Mouse (Mus musculus) embryonic facial prominence, embryonic 11.5 days (tissue): ENCODE measurements around the gene Tex14. TPM values are rescaled to one million over a fixed set of nuclear protein-coding genes. Genes with fewer than 3 reads are reported as not detected.

Experiments
- ATAC-seq: fragments of 200-750 bp; cut with Nextera tagmentation; replicated peaks from 2 replicates; pipeline ENCODE4 v1.8.0; 2017; ENCODE audit warnings: low read depth; ENCODE audit not compliant: insufficient number of reproducible peaks, low FRiP score, low TSS enrichment
- DNase-seq: peaks from one replicate; pipeline ENCODE4 v3.0.0-alpha.2; 2015; ENCODE audit warnings: low spot score
- H3K27ac ChIP-seq: fragments of 300-500 bp; sonication (generic); replicated peaks from 2 replicates; pipeline ENCODE4 v1.5.1; 2014; ENCODE audit warnings: mild to moderate bottlenecking, low read depth, low read length, control low read depth
- H3K27me3 ChIP-seq: fragments of 300-500 bp; sonication (generic); 2 replicates; pipeline ENCODE4 v1.6.1; 2014; ENCODE audit warnings: mild to moderate bottlenecking, low read length, moderate library complexity, mixed read lengths; ENCODE audit not compliant: control insufficient read depth, insufficient read depth
- H3K36me3 ChIP-seq: fragments of 300-500 bp; sonication (generic); replicated peaks from 2 replicates; pipeline ENCODE4 v1.6.1; 2014; ENCODE audit warnings: low read depth, mild to moderate bottlenecking, low read length, moderate library complexity, mixed read lengths; ENCODE audit not compliant: control insufficient read depth, insufficient read depth
- H3K4me1 ChIP-seq: fragments of 300-500 bp; sonication (generic); 2 replicates; pipeline ENCODE4 v1.6.1; 2014; ENCODE audit warnings: low read length, mixed read lengths; ENCODE audit not compliant: control insufficient read depth, insufficient read depth
- H3K4me2 ChIP-seq: fragments of 300-500 bp; sonication (generic); 2 replicates; pipeline ENCODE4 v1.6.1; 2014; ENCODE audit warnings: low read depth, mild to moderate bottlenecking, control low read depth, low read length, moderate library complexity
- H3K4me3 ChIP-seq: fragments of 300-500 bp; sonication (generic); 2 replicates; pipeline ENCODE4 v1.5.1; 2014; ENCODE audit warnings: low read depth, low read length, control low read depth
- H3K9ac ChIP-seq: fragments of 300-500 bp; sonication (generic); replicated peaks from 2 replicates; pipeline ENCODE4 v1.6.1; 2014; ENCODE audit warnings: mild to moderate bottlenecking, control low read depth, low read length
- H3K9me3 ChIP-seq: fragments of 300-500 bp; sonication (generic); replicated peaks from 2 replicates; pipeline ENCODE4 v1.6.1; 2016; ENCODE audit warnings: mild to moderate bottlenecking, low read length, inconsistent platforms, mixed read lengths; ENCODE audit not compliant: control insufficient read depth
- WGBS: fragments of 180-500 bp; shearing (Covaris S2); extraction: QIAGEN DNeasy Blood & Tissue Kit; methylation state at CpG from one replicate; pipeline ENCODE4 v1.1.7; 2014; 5-methylcytosine and 5-hydroxymethylcytosine counted together
- polyA plus RNA-seq: library from polyadenylated mRNA; unstranded; fragments of >200 nt; fragmentation: Nextera tagmentation; extraction: Ambion mirVana; gene quantifications from 2 replicates; pipeline ENCODE4 v1.2.1, GENCODE M21; 2014

The Tex14 gene
- 0.42 and 0.80 TPM in 2 replicates for polyA plus RNA-seq

DNA sequence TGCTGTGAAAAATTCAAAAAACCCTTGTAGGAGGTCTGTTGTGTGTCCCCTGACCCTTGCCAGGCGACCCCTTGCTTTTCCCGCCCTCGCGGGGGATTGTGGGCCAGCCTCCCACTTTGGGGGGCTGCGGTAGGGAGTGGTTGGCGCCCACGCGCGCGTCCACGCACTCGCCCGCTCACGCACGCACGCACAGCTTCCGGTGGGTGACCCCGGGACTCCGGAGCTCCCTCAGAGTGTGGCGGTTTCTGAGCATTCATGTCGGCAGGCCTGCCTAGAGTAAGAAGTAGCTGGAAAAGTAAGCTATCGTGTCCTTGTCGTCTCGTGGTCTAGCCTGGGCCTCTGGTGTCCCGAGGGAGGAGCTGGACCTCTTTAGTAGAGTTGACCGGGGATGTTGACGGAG, at the start of gene Tex14, which contains the start of gene Rad51c:
Tex14 (plus strand) TSS at position 190 of the 400 bp plus-strand sequence.
Rad51c (minus strand) TSS at position 79 of the 400 bp plus-strand sequence.
- Histone ChIP-seq H3K27ac (peak within 1 kb of the TSS; percentile 88), H3K4me2 (peak within 1 kb of the TSS; percentile 42), H3K9me3 (no peaks in the 10 kb centered on the region), H3K27me3 (no peaks in the 10 kb centered on the region), H3K4me1 (no peaks in the 10 kb centered on the region), H3K36me3 (no peaks in the 10 kb centered on the region), H3K9ac (peak within 1 kb of the TSS; percentile 78), H3K4me3 (peak within 1 kb of the TSS; percentile 55)
- 72% methylated on average over 27 of the region's 27 CpGs for WGBS
- ATAC-seq, result no peak
- no peak for DNase-seq

GRCm38 (mm10) chr11:87357317-87358300, 47.3 kb upstream of the Tex14 start:
- WGBS, result 7% methylated on average over 31 of the region's 31 CpGs
- no peak for ATAC-seq

DNA sequence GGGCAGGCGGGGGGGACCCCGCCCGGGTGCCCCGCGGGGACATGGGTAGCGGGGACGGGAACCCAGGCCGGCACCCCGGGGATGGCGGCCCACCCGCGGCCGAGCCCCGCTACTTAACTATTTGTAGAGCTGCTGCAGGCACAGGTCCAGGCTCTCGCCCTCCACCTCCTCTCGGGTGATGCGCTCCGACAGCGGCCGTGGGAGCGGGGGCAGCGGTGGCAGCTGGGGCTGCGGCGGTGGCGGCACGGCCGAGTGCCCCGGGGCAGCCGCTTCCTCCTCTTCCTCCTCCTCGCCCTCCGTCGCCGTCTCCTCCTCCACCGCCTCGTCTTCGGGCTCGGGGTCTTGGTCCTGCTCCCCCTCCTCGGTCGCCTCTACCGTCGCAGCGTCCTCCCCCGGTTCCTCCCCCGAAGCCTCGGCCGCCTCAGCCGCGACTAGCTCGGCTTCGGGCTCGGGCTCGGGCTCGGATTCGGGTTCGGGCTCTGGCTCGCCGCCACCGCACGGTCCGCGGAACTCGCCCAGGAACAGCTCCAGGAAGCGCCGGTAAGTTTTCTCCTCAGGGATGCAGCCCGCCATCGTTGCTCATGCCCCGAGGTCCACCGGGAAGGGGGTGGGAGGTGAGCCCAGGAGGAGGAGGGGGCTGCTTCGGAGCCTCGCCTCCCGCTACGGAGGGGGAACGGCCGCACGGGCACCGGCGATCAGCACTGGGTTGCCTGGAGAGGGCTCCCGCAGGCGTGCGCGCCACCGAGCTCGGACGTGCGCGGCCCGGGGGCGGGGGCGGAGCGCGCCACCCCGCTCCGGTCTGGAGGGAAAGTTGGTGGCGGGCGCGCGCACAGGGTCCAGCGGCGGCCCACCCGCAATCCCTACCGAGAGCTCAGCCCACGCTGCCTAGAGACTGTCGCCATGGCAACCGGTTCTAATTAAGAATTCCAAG, 46.3 kb upstream of the Tex14 start, which contains the start of gene Ppm1e:
Ppm1e (minus strand) TSS at position 693 of the 931 bp plus-strand sequence.
- H3K27me3 ChIP-seq, result peaks cover 7% of the 10 kb centered on the region
- peak; percentile 91 for ATAC-seq
- H3K4me3 ChIP-seq, result peak within 1 kb of the TSS; percentile 69
- peak; percentile 89 for DNase-seq
- no peaks in the 10 kb centered on the region for H3K4me1 ChIP-seq
- under 1% methylated on average over 81 of the region's 104 CpGs for WGBS
- peak within 1 kb of the TSS; percentile 69 for H3K9ac ChIP-seq
- peak within 1 kb of the TSS; percentile 96 for H3K4me2 ChIP-seq
- no peak within 1 kb of the TSS for H3K27ac ChIP-seq
- no peaks in the 10 kb centered on the region for H3K9me3 ChIP-seq
- no peaks in the 10 kb centered on the region for H3K36me3 ChIP-seq

More at GRCm38 (mm10) chr11:87357317-87358300, 47.3 kb upstream of the Tex14 start:
- peak overlapping the region; percentile 96 for H3K4me2 ChIP-seq
- no peaks in the 10 kb centered on the region for H3K4me1 ChIP-seq
- no peak overlapping the region for H3K27ac ChIP-seq
- DNase-seq, result peak; percentile 30
- H3K9ac ChIP-seq, result peak overlapping the region; percentile 69
- H3K27me3 ChIP-seq, result peaks cover 7% of the 10 kb centered on the region
- peak overlapping the region; percentile 69 for H3K4me3 ChIP-seq
- no peaks in the 10 kb centered on the region for H3K9me3 ChIP-seq
- H3K36me3 ChIP-seq, result no peaks in the 10 kb centered on the region

- 18% methylated on average over 10 of the region's 10 CpGs for WGBS
- DNase-seq (peak; percentile 3), ATAC-seq (no peak)
- Histone ChIP-seq H3K4me1 (no peaks in the 10 kb centered on the region), H3K27me3 (peaks cover 7% of the 10 kb centered on the region), H3K9me3 (no peaks in the 10 kb centered on the region), H3K36me3 (no peaks in the 10 kb centered on the region), H3K4me3 (peak overlapping the region; percentile 69), H3K27ac (no peak overlapping the region), H3K4me2 (peak overlapping the region; percentile 96), H3K9ac (peak overlapping the region; percentile 69)
These were observed 45.6 kb upstream of the Tex14 start for GRCm38 (mm10) chr11:87359262-87359612.

GRCm38 (mm10) chr11:87365120-87365519, 39.7 kb upstream of the Tex14 start:
- ATAC-seq, result no peak
- Histone ChIP-seq H3K9me3 (no peaks in the 10 kb centered on the region), H3K27me3 (no peaks in the 10 kb centered on the region), H3K36me3 (no peaks in the 10 kb centered on the region), H3K9ac (no peak overlapping the region), H3K4me3 (no peak overlapping the region), H3K4me2 (no peak overlapping the region), H3K27ac (no peak overlapping the region), H3K4me1 (no peaks in the 10 kb centered on the region)
- WGBS, result 90% methylated on average over 5 of the region's 5 CpGs
- no peak for DNase-seq

GRCm38 (mm10) chr11:87367061-87367460, 37.8 kb upstream of the Tex14 start:
- no peaks in the 10 kb centered on the region for H3K36me3 ChIP-seq
- H3K4me3 ChIP-seq, result no peak overlapping the region
- H3K27me3 ChIP-seq, result no peaks in the 10 kb centered on the region
- no peak overlapping the region for H3K9ac ChIP-seq
- DNase-seq (no peak), ATAC-seq (no peak)
- H3K9me3 ChIP-seq, result no peaks in the 10 kb centered on the region
- no peak overlapping the region for H3K4me2 ChIP-seq
- no peak overlapping the region for H3K27ac ChIP-seq
- H3K4me1 ChIP-seq, result no peaks in the 10 kb centered on the region
- 83% methylated on average over 7 of the region's 7 CpGs for WGBS

- H3K27ac ChIP-seq, result no peak overlapping the region
- no peak overlapping the region for H3K4me2 ChIP-seq
- no peaks in the 10 kb centered on the region for H3K27me3 ChIP-seq
- no peaks in the 10 kb centered on the region for H3K4me1 ChIP-seq
- H3K9me3 ChIP-seq, result no peaks in the 10 kb centered on the region
- DNase-seq, result no peak
- H3K36me3 ChIP-seq, result no peaks in the 10 kb centered on the region
- H3K4me3 ChIP-seq, result no peak overlapping the region
- no peak for ATAC-seq
- no peak overlapping the region for H3K9ac ChIP-seq
- 61% methylated on average over 9 of the region's 9 CpGs for WGBS
These were observed 36.8 kb upstream of the Tex14 start for GRCm38 (mm10) chr11:87367865-87368580.
